Mouse (Mus musculus): ENCODE measurements around the gene Hid1.

GRCm38 (mm10) chr11:115374695-115375425 lies 7.3 kb upstream of the Hid1 start:
- TF ChIP-seq ZC3H11A (IDR thresholded peaks at IDR 0.05; ENCODE audit: borderline replicate concordance, low read depth, low read length) (no peak), CHD2 (IDR thresholded peaks at IDR 0.05; ENCODE audit: low read depth, low read length) (no peak), HCFC1 (IDR thresholded peaks at IDR 0.05; ENCODE audit: borderline replicate concordance, insufficient read depth, low read length) (no peak), ZNF384 (IDR thresholded peaks at IDR 0.05; ENCODE audit: low read depth, low read length) (no peak), MAFK (IDR thresholded peaks at IDR 0.05; ENCODE audit: insufficient read depth, low read depth, low read length) (no peak)
